Mouse (Mus musculus) heart, embryonic 14.5 days (tissue): ENCODE results near the gene Srsf1. TPM values are rescaled to one million over a fixed set of nuclear protein-coding genes. Genes with fewer than 3 reads are reported as not detected.

ENCODE experiments used
- ATAC-seq: fragments of 200-750 bp; cut with Nextera tagmentation; 2 replicates; pipeline ENCODE4 v1.8.0; 2017; ENCODE audit warnings: low read depth, moderate TSS enrichment; ENCODE audit not compliant: insufficient number of reproducible peaks, insufficient read depth, low FRiP score
- H3K27ac ChIP-seq, 2 experiments: fragments of 200-500 bp in 1 of 2; fragments of 300-500 bp in 1 of 2; sonication (generic) in 1 of 2; replicated peaks in 1 of 2; 2 replicates each; pipeline ENCODE4 v1.5.1; 2012 to 2014; ENCODE audit warnings: low read depth in 2 of 2, low read length in 2 of 2, control low read depth in 1 of 2, mild to moderate bottlenecking in 1 of 2, mixed read lengths in 1 of 2; ENCODE audit not compliant: control insufficient read depth in 1 of 2, insufficient read depth in 1 of 2
- H3K27me3 ChIP-seq: fragments of 300-500 bp; sonication (generic); 2 replicates; pipeline ENCODE4 v1.6.1; 2014; ENCODE audit warnings: mild to moderate bottlenecking, low read length, control low read depth; ENCODE audit not compliant: control insufficient read depth, insufficient read depth
- H3K36me3 ChIP-seq: fragments of 300-500 bp; sonication (generic); 2 replicates; pipeline ENCODE4 v1.6.1; 2014; ENCODE audit warnings: mild to moderate bottlenecking, control low read depth, low read length, mixed read lengths; ENCODE audit not compliant: control insufficient read depth, insufficient read depth
- H3K4me1 ChIP-seq, 2 experiments: fragments of 200-500 bp in 1 of 2; fragments of 300-500 bp in 1 of 2; sonication (generic) in 1 of 2; 2 replicates each; pipeline ENCODE4 v1.6.1; 2012 to 2014; ENCODE audit warnings: low read length in 2 of 2, control low read depth in 1 of 2, mixed read lengths in 1 of 2; ENCODE audit not compliant: control insufficient read depth in 2 of 2, insufficient read depth in 2 of 2
- H3K4me2 ChIP-seq: fragments of 300-500 bp; sonication (generic); 2 replicates; pipeline ENCODE4 v1.6.1; 2014; ENCODE audit warnings: mild to moderate bottlenecking, low read length
- H3K4me3 ChIP-seq, 2 experiments: fragments of 200-500 bp in 1 of 2; fragments of 300-500 bp in 1 of 2; sonication (generic) in 1 of 2; 2 replicates each; pipeline ENCODE4 v1.5.1; 2012 to 2014; ENCODE audit warnings: low read length in 2 of 2, mild to moderate bottlenecking in 2 of 2, control low read depth in 1 of 2, low read depth in 1 of 2, moderate library complexity in 1 of 2; ENCODE audit not compliant: control insufficient read depth in 1 of 2, insufficient read depth in 1 of 2
- H3K9ac ChIP-seq: fragments of 300-500 bp; sonication (generic); 2 replicates; pipeline ENCODE4 v1.6.1; 2014; ENCODE audit warnings: mild to moderate bottlenecking, low read length
- H3K9me3 ChIP-seq: fragments of 300-500 bp; sonication (generic); 2 replicates; pipeline ENCODE4 v1.6.1; 2016; ENCODE audit warnings: low read length, control low read depth; ENCODE audit not compliant: control insufficient read depth
- WGBS: fragments of 180-500 bp; shearing (Covaris S2); extraction: QIAGEN DNeasy Blood & Tissue Kit; methylation state at CpG from one replicate; pipeline ENCODE4 v1.1.7; 2014; 5-methylcytosine and 5-hydroxymethylcytosine counted together
- polyA plus RNA-seq: library from polyadenylated mRNA; unstranded; fragments of >200 nt; fragmentation: Nextera tagmentation; extraction: Ambion mirVana; gene quantifications from 2 replicates; pipeline ENCODE4 v1.2.1, GENCODE M21; 2014

The Srsf1 gene
- polyA plus RNA-seq, 1 experiment from 2014 or later = 192 TPM

GRCm38 (mm10) chr11:88073343-88073875 lies 26.2 kb downstream of the Srsf1 start:
- H3K27ac ChIP-seq = no peak overlapping the region
- no peak for ATAC-seq
- peak overlapping the region; percentile 8; the same call in 1 of the 2 replicates for H3K9ac ChIP-seq
- peaks cover 53% of the 10 kb centered on the region for H3K36me3 ChIP-seq
- no peak overlapping the region for H3K4me3 ChIP-seq
- no peaks in the 10 kb centered on the region for H3K9me3 ChIP-seq
- H3K4me1 ChIP-seq = peaks cover 4 to 43% of the 10 kb centered on the region in 2 experiments; a peak in 3 of 4 replicates
- WGBS = 62% methylated on average over 14 of the region's 14 CpGs
- no peak overlapping the region for H3K4me2 ChIP-seq
- H3K27me3 ChIP-seq = no peaks in the 10 kb centered on the region

GRCm38 (mm10) chr11:88075701-88076100 lies 28.5 kb downstream of the Srsf1 start:
- 63% methylated on average over 1 of the region's 1 CpGs for WGBS
- Histone ChIP-seq H3K4me2 (no peak overlapping the region), H3K36me3 (peaks cover 76% of the 10 kb centered on the region), H3K4me3 (no peak overlapping the region), H3K9me3 (no peaks in the 10 kb centered on the region), H3K4me1 (peaks cover 4 to 33% of the 10 kb centered on the region in 2 experiments; a peak in 3 of 4 replicates), H3K9ac (no peak overlapping the region), H3K27ac (no peak overlapping the region), H3K27me3 (no peaks in the 10 kb centered on the region)
- no peak for ATAC-seq

GRCm38 (mm10) chr11:88076394-88076793 lies 29.2 kb downstream of the Srsf1 start:
- Histone ChIP-seq H3K27me3 (no peaks in the 10 kb centered on the region), H3K4me3 (no peak overlapping the region), H3K4me1 (peaks cover 4 to 26% of the 10 kb centered on the region in 2 experiments; a peak in 3 of 4 replicates), H3K4me2 (no peak overlapping the region), H3K9me3 (no peaks in the 10 kb centered on the region), H3K36me3 (peaks cover 83% of the 10 kb centered on the region), H3K9ac (no peak overlapping the region), H3K27ac (no peak overlapping the region)
- ATAC-seq = no peak
- WGBS = 36% methylated on average over 1 of the region's 1 CpGs

GRCm38 (mm10) chr11:88083699-88084098 lies 36.5 kb downstream of the Srsf1 start:
- WGBS = 56% methylated on average over 6 of the region's 6 CpGs
- H3K9ac ChIP-seq = no peak overlapping the region
- H3K27me3 ChIP-seq = no peaks in the 10 kb centered on the region
- no peaks in the 10 kb centered on the region for H3K9me3 ChIP-seq
- peaks cover 4 to 17% of the 10 kb centered on the region in 2 experiments; a peak in 3 of 4 replicates for H3K4me1 ChIP-seq
- peaks cover 63% of the 10 kb centered on the region for H3K36me3 ChIP-seq
- H3K4me3 ChIP-seq = no peak overlapping the region
- ATAC-seq = no peak
- H3K27ac ChIP-seq = no peak overlapping the region
- H3K4me2 ChIP-seq = no peak overlapping the region

GRCm38 (mm10) chr11:88086737-88087627 lies 39.8 kb downstream of the Srsf1 start:
- Histone ChIP-seq H3K4me2 (peak overlapping the region; percentile 76), H3K36me3 (peaks cover 30% of the 10 kb centered on the region), H3K4me1 (peaks cover 4 to 17% of the 10 kb centered on the region in 2 experiments; a peak in 3 of 4 replicates), H3K4me3 (peak overlapping the region; percentile 35 to 36), H3K9me3 (no peaks in the 10 kb centered on the region), H3K9ac (peak overlapping the region; percentile 65), H3K27me3 (no peaks in the 10 kb centered on the region), H3K27ac (peak overlapping the region; percentile 63 to 78)
- ATAC-seq = peak; percentile 95
- 4% methylated on average over 25 of the region's 25 CpGs for WGBS

GRCm38 (mm10) chr11:88089150-88089549 lies 42.0 kb downstream of the Srsf1 start:
- WGBS = 45% methylated on average over 5 of the region's 5 CpGs
- Histone ChIP-seq H3K4me1 (peaks cover 4 to 14% of the 10 kb centered on the region in 2 experiments; a peak in 3 of 4 replicates), H3K4me3 (no peak overlapping the region), H3K9ac (no peak overlapping the region), H3K27me3 (no peaks in the 10 kb centered on the region), H3K27ac (no peak overlapping the region), H3K4me2 (no peak overlapping the region), H3K9me3 (no peaks in the 10 kb centered on the region), H3K36me3 (peaks cover 10% of the 10 kb centered on the region; the same call in 1 of the 2 replicates)
- ATAC-seq = no peak

- Histone ChIP-seq H3K9me3 (no peaks in the 10 kb centered on the region), H3K4me3 (no peak overlapping the region), H3K4me1 (peaks cover 4 to 14% of the 10 kb centered on the region in 2 experiments; a peak in 3 of 4 replicates), H3K27me3 (no peaks in the 10 kb centered on the region), H3K36me3 (peaks cover 4% of the 10 kb centered on the region; the same call in 1 of the 2 replicates), H3K4me2 (no peak overlapping the region), H3K9ac (no peak overlapping the region), H3K27ac (no peak overlapping the region)
- no peak for ATAC-seq
- WGBS = 72% methylated on average over 5 of the region's 5 CpGs
Observed at GRCm38 (mm10) chr11:88090293-88090692, 43.1 kb downstream of the Srsf1 start.
